Mouse (Mus musculus) retina, adult 2 months (tissue): ENCODE measurements around the gene Ndufb8.

Experiments used
- DNase-seq: peaks from one replicate; pipeline ENCODE4 v3.0.0-alpha.2; 2012; ENCODE audit warnings: low read depth, low spot score

Gene Ndufb8

DNA sequence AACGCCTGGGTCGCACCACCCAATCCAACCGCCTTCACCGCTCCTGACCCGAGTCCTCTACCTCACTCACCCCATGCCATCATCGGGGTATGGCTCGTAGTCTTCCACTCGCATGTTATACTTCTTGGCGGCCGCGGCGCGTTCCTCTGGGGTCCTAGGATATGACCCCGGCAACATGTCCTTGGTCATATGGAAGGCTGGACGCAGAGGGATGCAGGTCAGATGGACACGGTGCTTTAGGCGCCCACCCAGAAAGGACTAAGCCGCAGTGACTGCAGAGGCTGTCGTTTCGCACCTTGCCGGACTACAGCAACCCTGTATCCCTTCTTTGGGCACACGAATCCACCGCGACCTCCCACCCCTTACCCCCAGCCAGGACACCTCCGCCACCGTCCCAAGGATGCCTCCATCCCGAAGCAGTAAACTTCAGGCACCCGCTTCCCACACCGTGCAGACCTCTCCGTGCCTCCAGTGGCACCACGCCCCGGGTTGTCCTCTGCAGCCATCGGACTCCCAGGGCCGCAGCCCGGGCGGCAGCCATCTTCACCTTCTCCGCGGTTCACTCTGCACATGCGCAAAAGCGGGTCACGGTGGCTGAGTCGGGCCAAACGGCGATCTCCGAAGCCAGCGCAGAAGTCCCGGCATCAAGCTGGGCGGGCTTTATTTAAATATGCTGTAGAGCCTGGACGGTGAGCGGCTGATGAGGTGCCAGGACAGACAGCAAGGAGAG is at the start of gene Ndufb8:
Ndufb8 (minus strand) TSS at position 580 of the 730 bp plus-strand sequence.
- peak; percentile 89 for DNase-seq

DNA sequence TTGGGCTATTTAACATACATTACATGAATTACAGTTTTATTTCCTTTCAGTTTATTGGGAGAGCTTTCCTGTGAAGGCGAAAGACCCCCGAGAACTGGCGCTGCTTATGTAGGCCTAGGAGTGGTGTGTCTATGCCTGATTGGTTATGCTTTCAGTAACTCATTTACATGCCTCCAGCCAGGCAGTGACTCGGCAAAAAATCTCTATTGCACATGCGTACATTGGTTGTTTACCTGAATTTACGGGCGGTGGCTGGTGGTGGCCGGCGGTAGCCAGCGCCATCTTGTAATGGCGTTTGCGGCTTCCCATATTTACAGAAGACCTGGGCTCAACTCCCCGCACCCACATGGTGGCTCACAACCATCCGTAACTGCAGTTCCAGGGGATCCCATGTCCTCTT is 38.9 kb upstream of the Ndufb8 start:
- DNase-seq = no peak

DNA sequence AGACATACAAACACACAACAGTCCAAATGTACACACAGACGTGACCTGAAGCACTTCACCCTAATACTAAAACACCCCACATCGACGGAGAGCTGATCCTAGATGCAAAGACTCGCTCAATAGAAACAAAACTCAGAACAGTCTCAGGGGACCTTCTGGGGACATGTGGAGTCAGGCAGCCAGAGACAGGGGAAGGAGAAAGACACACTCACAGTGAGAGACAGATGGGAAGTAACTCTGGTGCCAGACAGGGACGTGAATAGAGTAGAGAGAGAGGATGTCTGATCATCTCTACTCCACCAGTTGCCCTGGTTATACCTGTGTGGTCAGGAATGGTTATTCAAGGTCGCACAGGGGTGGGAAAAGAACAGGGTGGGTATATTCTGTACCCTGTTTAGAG is 36.4 kb upstream of the Ndufb8 start:
- DNase-seq = no peak

DNA sequence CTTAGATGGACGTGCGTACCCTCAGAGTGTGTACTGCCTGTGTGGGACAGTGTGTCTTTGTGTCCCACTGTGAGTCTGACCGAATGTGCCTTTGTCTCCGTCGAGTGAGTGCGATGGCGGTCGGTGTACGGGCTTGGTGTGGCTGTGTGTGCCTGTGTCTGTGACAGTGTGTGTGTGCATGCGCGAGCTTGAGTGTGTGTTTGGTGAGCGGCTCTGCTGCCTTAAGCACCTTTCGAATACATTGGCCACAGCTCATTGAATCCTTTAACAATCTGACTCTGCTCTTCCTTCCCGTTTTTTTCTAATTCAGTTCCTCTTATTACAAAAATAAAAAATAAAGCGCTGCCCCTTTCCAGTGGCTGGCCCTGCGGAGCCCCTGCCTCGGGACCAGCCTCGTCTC is 35.8 kb upstream of the Ndufb8 start:
- no peak for DNase-seq

DNA sequence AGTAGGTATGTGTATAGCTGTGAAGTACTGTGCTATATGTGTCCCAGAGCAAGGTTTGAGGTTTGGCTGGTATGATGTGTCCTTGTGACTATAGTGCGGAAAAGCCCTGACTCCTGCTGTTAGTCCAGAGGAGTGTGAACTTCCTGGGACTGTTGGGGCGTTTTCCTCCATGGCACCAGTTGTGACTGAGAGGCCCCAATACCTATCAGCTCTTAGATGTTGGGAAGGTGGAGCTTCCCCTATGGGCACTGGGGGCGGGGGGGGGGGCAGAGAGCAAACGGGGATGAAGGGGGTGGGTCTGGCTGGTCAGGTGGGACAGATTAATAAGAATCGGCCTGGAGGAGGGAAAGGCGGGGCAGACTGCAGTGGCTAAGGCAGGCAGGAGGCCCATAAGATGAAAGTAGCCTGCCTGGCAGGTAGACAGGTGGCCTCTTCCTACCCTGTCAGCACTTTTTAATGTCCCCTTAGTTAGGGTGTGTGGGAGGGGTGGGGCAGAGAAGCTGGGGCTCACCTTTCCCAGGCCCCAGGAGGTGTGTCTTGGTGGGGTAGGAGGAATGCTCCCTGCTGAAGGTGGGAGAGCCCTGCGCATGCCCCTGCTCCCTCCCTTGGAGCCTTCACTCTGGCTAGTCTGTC is 34.5 kb upstream of the Ndufb8 start:
- no peak for DNase-seq

- DNase-seq = no peak
These were observed 32.8 kb upstream of the Ndufb8 start for GRCm38 (mm10) chr19:44588036-44588435.

DNA sequence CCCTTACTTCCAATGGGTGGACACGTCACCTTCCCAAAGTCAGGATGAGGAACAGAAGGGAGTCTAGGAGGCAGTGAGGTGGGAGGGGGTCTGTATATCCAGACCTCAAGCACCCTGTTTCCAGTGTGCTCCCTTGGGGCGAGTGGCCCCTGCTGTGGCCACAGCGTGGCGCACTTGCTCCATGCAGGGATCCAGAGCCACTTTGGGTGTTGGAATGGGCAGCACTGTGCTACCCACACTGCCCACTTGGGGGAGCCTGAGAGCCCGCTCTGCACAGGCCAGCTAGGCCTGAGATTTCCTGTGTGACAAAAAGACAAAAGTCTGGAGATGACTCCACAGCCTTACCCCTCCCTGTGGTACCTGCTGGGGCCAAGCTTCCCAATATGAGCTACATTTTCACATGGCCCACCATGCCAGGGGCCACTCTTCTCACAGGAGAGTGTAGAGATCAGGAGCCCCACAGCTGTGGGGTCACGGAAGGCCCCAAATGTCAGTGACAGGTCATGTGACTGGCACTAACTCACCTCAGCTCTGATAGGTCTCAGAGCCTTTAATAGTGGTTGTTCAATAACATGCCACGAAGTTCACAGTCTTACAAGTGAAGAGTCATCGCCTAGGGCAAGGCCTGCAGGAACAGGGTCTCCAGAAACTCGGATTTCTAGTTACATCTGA is 27.5 kb upstream of the Ndufb8 start:
- peak; percentile 61 for DNase-seq

- no peak for DNase-seq
These were observed 26.9 kb upstream of the Ndufb8 start for GRCm38 (mm10) chr19:44582103-44582502.

DNA sequence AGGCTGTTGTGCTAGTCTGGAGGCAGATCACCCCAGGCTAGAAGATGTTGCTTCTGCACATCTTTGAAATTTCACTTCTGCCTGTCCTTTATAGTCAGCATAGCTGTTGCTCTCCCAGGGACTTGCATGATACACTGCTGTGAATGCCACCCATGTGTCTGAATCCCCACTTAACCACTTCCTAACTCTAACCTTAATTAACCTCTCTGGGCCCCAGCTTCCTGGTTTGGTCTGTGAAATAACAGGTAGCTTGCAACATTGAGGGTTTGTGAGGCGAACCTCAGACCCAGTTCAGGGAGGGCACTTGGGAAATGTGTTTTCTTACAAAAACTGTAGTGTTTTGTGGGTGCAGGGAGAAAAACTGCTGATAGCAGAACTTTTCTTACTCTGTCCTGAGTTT is 22.8 kb upstream of the Ndufb8 start:
- DNase-seq = no peak

DNA sequence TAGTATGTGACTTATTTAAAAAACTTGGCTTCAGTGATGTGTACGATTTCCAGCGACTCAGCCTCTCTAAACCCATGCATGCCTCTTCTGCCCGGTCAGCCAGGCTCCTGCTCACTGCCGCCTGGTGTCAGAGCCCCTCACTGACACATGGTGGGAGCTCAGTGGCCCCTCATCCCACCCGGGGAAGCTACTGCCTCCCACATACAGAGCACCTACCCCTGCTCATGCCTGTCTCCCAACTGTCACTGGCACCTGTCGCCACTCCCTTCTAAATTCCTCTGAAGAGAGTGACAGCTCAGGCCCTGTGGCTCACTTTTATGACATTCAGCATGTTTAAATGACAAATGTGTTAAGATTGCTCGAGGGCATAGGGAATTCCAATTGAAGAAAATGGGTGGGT is 21.0 kb upstream of the Ndufb8 start:
- DNase-seq = no peak

GRCm38 (mm10) chr19:44567763-44568162 is 12.5 kb upstream of the Ndufb8 start:
- no peak for DNase-seq

GRCm38 (mm10) chr19:44564006-44564405 is 8.8 kb upstream of the Ndufb8 start:
- no peak for DNase-seq

- DNase-seq = peak; percentile 93
These were observed 7.5 kb upstream of the Ndufb8 start, which contains the start of gene Hif1an for GRCm38 (mm10) chr19:44562652-44563206. TSS of gene Hif1an (plus strand) at chr19:44562850.

- no peak for DNase-seq
These were observed 765 bp downstream of the Ndufb8 start for GRCm38 (mm10) chr19:44554490-44554860.

DNA sequence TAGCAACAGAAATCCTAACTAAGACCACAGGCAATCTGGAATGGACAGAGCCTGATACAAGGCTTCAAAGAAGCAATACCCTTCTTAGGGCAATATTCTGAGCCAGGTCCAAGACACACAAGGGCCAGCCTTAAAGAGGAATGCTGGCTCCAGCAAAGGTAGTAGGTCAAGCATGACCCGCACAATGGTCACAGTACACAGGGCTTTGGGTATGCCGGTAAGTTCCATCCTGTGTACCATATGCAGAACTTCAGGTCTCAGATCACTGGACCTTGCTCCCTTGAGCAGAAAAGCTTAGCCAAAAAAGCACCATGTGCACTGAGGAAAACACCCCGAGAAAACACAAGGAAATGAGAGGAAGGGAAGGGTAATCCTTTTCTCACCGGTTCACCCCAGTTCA is 2.0 kb downstream of the Ndufb8 start:
- no peak for DNase-seq

DNA sequence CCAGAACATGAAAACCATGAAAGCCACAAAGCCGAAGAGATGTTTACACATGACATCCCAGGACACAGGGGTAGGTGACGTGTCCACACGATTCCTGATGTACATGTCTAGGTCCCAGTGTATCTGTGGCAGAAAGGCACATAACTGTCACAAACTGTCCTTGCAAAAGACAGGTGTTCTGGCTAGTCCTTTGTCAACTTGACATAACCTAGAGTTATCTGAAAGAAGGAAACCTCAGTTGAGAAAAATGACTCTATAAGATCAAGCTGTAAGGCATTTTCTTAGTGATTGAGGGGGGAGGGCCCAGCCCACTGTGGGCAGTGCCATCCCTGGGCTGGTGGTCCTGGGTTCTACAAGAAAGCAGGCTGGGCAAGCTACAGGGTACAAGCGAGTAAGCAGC is 2.5 kb downstream of the Ndufb8 start, which contains the start of gene Gm20538:
Gm20538 (minus strand) TSS at position 101 of the 400 bp plus-strand sequence.
- no peak for DNase-seq

GRCm38 (mm10) chr19:44545321-44546041 is 9.8 kb downstream of the Ndufb8 start, which contains the start of gene Sec31b:
TSS of gene Sec31b (minus strand) at chr19:44545864.
- no peak for DNase-seq

DNA sequence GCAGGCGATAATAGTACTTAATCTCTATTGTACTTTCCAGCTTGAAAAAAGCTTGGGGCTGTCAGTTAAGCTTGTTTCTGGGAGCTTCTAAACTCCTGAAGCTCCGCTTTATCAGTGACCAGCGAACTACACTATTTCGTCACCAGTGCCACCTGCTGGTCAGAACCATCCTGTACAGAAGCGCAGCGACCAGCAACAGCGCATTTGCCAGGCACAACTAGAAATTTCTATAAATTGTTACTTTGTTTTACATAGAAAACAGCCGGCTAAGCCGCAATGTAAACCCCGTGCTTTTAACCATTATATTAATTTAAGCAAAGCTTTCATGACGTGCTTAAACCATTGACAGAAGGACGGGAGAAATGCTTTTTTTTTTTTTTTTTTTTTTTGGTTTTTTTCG is 10.5 kb downstream of the Ndufb8 start:
- no peak for DNase-seq

DNA sequence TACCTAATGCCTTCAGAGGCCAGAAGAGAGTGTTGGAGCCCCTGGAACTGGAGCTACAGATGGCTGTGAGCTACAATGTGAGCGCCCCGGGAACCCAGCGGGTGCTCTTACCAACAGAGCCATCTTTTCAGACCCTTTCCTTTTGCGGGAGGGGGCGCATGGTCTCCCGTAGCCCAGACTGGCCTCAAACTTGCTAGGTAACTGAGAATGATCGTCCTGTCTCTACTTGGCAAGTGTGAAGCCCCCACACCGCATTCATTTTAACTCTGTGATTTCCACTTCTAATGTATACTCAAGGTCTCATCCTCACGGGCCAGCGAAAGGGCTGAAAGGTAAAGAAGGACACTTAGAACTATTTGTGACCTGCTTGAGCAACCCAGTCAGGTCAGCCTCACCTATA is 10.9 kb downstream of the Ndufb8 start:
- no peak for DNase-seq

GRCm38 (mm10) chr19:44542694-44543178 is 12.5 kb downstream of the Ndufb8 start:
- no peak for DNase-seq

DNA sequence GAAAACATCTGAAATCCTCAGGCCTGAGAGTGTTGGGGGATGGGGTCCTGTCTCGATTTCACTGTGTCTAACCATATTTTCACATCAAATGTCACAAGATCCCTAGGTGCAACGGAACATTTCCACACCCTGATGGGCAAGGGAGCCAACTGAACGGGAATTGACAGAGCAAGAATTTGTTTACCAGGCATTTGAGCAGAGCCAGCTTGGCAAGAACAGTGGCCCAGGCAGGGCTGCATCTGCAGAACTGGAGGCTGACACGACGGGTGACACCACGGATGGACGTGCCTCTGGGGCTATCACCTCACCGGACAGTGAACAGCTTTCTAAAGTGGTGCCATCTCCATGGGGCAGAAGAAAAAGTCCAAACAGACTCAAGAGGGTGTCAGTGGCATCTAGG is 17.8 kb downstream of the Ndufb8 start:
- DNase-seq = no peak

DNA sequence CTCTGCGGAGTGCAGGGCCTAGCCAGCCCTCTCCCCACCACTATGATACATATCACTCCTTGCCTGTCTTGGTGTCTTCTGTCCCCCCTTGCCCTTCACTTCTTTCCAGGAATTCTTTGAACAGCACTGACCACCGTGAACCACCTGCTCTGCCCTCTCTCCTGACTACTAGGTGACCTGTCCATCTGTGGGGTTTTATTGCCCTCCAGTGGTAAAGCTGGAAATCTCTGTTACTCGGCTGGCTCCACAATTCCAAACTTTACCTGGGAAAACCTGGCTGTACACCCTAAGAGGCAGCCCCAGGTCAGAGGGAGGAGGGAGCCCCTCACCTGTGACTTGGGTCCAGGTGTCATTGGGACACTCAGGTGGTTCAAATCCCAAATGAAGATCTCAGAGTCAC is 19.9 kb downstream of the Ndufb8 start:
- no peak for DNase-seq
